Mouse (Mus musculus): ENCODE data around the gene Ddt.
A peak's percentile ranks its signal among the peaks of the same experiment; 100 is the strongest.
"Not testable (repeated sequence)": the region's sequence is repeated elsewhere in the genome, so short reads cannot be mapped to it uniquely, and the experiment has no call there.

The Ddt gene

GRCm38 (mm10) chr10:75767756-75768155, 5.5 kb downstream of the Ddt start:
- DNase-seq (ENCODE audit: low spot score), result not testable (repeated sequence)

- DNase-seq (ENCODE audit: low spot score), result no peak
Observed at GRCm38 (mm10) chr10:75766856-75767255, 6.4 kb downstream of the Ddt start.

GRCm38 (mm10) chr10:75764519-75765473, 8.4 kb downstream of the Ddt start:
- peak; percentile 62 for DNase-seq (ENCODE audit: low spot score)

GRCm38 (mm10) chr10:75763682-75764518, 9.3 kb downstream of the Ddt start, which contains the start of gene Cabin1:
Cabin1 (minus strand) TSS chr10:75764341.
- peak; percentile 98 for DNase-seq (ENCODE audit: low spot score)

GRCm38 (mm10) chr10:75762413-75762812, 10.8 kb downstream of the Ddt start:
- no peak for DNase-seq (ENCODE audit: low spot score)

GRCm38 (mm10) chr10:75760311-75760710, 12.9 kb downstream of the Ddt start:
- DNase-seq (ENCODE audit: low spot score), result no peak

- no peak for DNase-seq (ENCODE audit: low spot score)
Observed at GRCm38 (mm10) chr10:75756719-75757118, 16.5 kb downstream of the Ddt start.

GRCm38 (mm10) chr10:75744017-75744416, 29.2 kb downstream of the Ddt start:
- peak; percentile 40 for DNase-seq (ENCODE audit: low spot score)

- DNase-seq (ENCODE audit: low spot score), result no peak
Observed at GRCm38 (mm10) chr10:75743369-75743768, 29.8 kb downstream of the Ddt start.

GRCm38 (mm10) chr10:75740866-75741265, 32.3 kb downstream of the Ddt start:
- no peak for DNase-seq (ENCODE audit: low spot score)

- DNase-seq (ENCODE audit: low spot score), result no peak
Observed at GRCm38 (mm10) chr10:75725449-75725848, 47.8 kb downstream of the Ddt start.
